Mouse (Mus musculus): ENCODE measurements around the gene Vmn1r75.

Vmn1r75 gene
- long read RNA-seq, experiment 1, result 0 reads
- long read RNA-seq, experiment 2, result 0 reads

DNA sequence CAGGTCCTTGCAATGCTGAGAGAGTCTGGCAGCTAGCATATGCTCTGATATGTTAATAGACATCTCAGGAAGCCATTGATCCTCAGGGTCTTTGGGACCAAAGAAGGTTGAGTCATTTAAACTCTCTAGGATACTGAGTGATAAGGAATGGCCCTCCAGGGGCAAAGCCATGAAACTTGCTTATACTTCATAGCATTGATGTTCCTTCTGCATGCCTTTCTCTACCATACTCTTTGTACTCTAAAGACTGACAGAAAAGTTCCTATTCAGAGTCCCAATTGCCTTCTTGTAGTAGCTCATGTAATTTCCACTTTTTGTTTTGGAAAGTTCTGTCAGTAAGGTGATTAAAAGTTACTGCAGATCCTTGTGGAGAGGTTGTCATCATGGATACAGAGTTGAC, at the start of gene Vmn1r75:
Gene Vmn1r75 (plus strand): TSS at position 301 of the 400 bp plus-strand sequence.
- intact Hi-C loops (cut with DNase I), result no loop called here

GRCm38 (mm10) chr7:11833680-11834079, 40.8 kb upstream of the Vmn1r75 start, which contains the start of gene Vmn1r74:
Gene Vmn1r74, plus strand, starts transcription at chr7:11833980.
- intact Hi-C loops (cut with DNase I), result no loop called here

Measured in adrenal gland (tissue).